Mouse (Mus musculus) T-helper 2 cell (primary cell): ENCODE measurements around the gene Ezr.

Experiments
- in situ Hi-C: fragments of 300-600 bp; cut with MboI, MseI; formaldehyde crosslinking; loops from one replicate; pipeline ENCODE4 v1.15.1; 2025; ENCODE audit warnings: high pct_unique_total_duplicates

The Ezr gene

DNA sequence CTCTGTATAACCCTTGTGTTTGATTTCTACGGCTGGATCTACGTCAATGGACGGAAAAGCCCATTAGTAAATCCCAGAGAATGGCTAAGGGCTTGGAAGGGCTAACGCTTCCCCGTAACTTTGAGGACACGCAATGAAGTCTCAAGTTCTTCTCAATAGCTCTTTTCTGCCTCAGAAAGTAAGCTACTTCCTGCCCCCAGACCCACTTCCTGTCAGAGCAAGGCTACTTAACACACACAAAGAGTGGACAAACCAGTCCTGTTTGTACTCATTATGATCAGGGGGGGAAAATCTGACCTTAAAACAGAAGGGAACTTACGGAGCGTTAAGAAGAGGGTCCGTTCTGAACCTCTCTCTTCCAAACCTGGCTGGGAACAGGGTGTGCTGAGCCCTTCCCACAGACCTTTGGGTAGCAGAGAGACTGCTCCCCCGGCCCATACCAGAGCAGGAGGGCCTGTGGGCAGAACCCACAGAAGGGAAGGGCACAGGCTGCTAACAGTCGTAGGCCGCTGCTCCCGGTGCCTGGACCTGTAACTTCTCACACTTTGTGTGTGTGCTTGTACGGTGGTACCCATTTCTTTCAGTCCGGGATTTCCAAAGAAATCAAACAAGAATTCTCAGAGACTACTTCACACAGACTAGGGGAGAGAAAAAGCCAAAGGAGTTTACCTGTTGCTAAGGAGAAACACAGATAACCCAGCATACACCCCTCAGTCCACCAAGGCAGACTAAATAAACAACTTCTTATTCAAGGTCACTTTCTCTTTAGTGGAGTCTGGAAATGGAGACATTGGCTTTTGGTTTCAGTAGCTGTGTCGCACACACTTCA is 10.7 kb downstream of the Ezr start:
- in situ Hi-C loops = no loop called here

DNA sequence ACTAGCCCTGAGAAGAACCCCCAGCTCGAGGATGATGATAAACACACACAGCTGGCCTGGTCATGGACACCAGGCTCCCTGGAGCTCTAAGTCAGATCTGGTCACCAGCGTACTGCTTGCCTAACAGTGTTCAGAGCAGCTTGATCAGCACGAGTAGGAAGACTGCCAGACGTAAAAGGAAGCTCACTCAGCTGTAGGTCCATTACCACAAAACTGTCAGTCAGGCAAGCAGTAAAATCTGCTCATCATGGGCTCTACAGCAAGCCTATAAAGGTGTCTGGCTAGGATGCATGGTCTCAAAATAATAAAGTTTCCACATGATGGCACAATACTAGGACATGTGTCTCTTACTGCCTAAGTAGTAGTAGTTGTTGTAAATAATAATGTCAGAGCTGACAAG is 13.0 kb downstream of the Ezr start:
- in situ Hi-C loops = no loop called here

DNA sequence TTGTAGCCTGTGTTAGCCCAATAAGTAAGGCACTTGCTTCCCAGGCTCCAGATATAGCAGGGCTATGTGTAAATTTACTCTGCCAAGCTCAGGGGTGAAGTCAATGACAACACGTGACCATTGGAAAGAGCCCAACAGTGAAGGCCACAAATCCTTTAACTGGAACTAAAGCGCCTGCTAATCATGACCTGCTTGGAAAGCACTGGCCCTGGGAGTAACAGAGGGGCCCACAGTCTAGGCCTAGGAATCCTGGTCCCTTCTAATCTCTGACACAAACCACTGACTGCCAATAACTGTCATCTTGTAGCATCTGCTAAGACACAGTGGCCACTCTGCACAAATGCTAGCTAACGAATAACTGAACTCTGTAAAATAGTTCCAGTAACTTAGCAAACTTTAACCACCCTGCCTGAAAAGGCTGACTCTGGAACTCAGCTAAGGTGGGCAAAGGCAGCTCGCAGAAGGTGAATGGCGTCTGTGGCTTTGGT is 14.2 kb downstream of the Ezr start:
- in situ Hi-C loops = no loop called here

DNA sequence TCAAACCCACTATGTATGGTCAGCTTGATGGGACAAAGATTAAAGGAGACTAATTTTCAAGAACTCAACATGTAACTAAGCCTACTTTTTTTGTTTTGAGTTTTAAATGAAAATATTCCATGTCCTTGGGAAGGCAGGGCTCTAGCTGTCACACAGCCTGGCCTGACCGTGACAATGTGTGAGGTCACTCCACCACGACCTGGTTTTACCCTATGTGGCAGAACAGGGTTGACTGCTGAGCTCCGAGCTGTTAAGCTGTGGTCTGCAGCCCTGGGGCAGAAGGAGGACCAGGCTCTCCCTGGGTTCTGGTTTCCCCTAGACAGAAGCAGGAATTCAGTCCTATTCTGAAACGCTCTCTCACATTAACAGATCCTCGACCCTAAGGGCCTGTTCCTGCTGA is 14.8 kb downstream of the Ezr start:
- in situ Hi-C loops = no loop called here

DNA sequence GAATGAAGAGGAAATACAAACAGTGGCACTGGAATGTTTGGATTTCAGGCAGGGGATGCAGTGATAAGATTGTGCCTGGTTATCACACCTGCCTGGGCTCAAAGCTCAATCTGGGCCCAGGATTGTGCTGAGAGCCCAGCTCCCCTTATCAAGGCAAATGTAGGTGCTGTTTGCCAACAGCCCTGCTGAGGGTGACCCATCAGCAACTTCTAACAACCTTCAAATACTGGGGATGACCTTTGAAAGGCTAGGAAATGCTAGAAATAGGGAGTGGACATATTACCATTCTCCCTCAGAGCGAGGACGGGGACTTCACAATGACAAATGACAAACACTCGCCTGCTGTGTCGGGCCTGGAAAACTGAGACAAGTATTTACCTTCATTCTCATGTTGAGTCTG is 15.8 kb downstream of the Ezr start:
- in situ Hi-C loops = no loop called here

DNA sequence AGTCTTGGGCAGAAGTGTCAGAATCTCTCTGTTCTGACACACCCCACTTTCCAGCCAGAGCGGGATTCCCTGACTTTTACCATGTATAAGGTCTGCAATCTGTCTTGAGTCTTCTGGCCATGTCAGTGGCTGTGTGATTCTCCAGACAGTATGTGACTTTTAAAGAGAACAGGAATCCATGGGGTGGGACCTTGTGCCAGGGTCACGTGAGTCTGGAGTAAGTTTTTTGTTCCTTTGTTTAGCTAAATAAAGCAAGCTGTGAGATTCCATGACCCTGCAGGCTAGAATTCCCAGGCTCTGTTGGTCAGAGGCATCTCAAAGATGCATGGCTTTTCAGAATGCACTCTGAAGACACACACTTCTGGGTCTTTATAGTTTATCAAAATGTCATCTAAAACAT is 16.7 kb downstream of the Ezr start:
- in situ Hi-C loops = no loop called here

DNA sequence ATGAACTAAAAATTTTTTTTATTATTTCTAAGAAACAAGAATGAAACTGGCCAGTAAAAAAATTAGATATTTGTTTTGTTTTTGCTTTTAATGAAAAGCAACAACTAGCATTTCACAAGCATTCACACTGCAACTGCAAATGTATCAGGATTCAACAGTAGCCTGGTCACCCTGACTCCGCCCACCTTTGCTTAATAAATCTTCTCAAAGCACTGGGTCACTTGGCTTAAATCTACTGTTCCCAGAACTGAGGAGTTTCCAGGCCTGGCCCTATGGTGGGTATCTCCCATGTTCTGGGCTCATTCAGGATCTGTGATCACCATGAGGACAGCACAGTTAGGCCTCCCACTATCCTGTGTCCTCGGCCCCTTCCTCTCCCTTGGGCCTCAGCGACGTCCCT is 17.9 kb downstream of the Ezr start:
- in situ Hi-C loops = no loop called here

DNA sequence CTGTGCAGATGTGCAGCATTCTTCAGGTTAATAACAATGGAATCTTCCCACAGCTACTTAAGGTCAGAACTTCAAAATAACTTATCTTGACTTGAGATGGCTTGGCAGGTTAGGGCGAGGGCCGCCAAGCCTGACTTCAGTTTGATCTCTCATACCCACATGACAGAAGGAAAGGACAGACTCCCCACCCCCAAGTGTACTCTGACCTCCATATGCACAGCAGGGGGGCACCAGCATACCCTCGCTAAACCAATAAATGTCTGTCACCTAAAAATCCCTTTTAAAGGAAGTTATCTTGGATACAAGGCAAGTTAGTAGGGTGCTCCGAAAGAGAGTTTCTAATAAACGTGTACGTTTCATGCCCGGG is 18.4 kb downstream of the Ezr start:
- in situ Hi-C loops = no loop called here

DNA sequence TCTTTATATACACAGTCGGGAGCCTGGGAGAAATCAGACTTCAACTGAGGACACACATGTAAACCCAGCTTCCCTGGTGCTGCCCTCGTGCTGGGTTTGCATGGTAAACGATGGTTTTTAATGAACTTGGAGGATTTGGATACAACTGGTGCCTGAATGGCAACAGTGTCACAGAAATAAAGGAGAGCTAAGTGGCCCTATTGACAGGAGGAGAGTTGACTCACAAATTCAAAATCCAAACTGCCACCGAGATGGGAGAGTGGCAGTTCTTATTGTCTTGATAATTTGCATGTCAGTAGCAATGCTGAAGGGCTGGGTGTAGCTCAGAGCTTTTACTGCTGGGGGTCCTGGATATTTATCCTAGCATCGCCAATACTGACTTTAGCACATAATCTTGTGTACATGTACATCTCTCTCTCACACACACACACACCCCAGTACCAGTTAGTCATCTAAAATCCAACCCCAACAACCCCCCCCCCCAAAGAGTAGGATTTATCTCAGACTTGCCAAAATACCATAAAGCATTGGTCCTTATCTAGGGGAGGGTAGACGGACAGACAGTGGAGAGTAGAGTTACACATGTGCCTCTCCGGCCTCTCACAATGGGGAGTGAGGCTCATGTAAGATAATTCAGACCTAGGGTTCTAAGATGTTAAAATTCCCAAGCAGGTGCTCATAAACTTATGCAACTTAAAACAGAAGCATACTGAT is 18.9 kb downstream of the Ezr start:
- in situ Hi-C loops = no loop called here

DNA sequence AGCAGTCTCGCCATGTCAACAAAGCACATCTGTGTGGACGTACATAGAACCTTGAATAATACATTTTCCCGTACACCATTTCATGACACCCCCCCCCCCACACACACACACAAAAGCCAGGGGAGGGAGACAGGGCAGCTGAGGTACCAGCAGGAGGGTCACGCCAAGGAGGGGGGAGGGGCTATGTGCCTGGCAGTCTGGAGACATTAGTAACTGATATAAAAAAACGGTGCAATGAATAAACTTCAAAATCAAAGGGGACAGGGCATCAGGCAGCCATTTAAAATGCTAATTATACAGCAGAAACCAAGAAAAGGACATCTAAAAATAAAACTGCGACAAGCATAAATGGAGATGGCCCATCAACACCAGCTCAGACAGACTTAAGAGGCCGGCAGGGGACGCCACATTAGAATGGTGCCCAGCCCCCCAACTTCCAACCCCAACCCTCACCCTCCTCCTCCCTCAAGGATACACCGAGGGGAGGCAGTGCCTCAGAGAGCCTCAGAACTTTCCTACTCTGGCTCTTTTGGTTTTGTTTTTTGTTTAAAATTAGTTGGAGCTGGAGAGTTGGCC is 22.8 kb downstream of the Ezr start:
- in situ Hi-C loops = no loop called here

DNA sequence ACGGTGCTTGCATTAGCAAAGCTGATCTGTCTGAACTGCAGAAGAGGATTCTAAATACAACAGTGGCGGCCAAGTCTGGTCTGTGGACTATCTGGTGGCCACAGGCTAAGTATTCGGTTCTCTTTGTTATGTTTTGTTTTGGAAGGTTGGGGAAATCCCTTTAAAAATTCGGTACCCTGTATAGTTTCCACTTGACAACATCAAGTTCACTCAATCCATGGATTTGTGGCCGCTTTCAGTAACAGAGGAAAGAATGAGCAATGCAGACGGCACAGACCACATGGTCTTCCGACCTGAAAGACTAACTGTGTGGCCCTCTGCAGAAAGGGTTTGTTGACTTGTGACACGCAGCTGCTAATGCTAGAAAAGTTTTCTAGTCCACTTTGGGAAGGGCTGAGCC is 23.7 kb downstream of the Ezr start:
- in situ Hi-C loops = no loop called here

DNA sequence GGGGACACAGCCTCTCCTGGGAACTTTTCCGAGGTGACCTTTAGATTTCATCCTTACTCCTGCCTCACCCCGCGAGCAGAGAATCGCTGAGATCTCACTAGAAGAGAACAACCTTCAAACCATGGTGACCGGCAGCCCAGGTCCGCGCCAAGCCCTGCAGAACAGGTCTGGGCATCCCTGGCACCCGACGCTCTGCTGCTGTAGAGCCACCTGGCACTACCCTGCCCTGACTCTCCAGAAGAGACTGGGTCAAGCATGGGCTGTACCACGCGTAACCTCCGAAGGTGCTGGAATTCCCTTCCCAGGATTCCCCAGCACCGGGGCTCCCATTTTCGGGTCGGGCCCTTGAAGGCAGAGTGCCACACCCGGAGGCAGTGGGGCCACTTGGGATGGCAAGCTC is 24.7 kb downstream of the Ezr start:
- in situ Hi-C loops = no loop called here

DNA sequence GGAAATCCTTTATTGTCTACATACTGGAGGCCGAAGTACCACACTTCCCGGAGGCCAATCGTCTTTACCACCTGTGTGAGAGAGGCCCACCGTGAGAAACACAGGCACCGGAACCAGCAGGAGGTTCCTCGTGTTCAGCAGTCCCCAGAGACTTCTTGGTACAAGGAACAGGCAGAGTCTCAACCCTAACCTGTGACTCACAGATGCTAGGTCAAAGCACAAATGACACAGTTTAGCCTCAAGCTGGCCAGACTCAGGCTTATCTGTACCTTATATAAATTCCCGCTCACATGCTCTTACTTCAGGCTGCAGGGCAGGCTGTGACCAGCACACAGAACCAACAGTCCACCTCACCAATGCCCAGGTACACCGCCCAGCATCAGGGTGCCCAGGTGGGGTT is 26.7 kb downstream of the Ezr start:
- in situ Hi-C loops = no loop called here

DNA sequence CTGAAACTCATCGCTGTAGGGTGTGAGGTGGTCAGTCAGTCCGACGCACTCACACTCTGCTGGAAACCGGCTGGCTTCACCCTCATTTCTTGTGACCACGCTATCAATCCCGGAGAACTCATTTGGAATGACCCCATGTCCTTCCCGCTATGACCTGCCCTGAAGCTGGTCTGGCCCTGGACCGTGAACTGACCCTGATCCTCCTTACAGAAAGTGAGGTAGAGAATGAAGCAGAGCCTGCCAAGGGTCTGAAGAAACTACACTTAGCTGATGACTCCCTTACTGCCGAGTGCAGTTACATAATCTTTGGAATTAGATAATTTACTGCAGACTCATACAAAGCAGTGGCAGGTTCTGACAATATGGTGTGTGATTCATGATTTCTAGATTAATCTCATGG is 27.4 kb downstream of the Ezr start:
- in situ Hi-C loops = no loop called here

DNA sequence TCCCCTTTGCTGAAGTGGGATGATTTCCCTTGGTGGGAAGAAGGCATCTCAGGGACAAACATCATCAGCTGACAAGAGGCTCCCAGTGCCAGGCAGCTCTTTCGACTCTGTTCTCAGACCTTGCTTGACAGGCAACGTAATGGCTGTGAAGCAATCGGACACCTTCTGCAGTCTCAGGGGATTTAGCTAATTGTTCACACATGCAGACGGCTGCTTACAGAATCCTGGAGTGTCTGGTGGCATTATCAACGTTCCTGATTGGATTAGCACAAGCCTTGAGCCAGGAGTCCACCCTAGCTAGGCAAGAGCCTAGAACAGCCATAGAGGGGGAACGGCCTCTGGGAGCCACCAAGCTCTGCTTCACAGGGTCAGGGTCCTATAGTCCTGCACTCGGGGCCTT is 30.2 kb downstream of the Ezr start:
- in situ Hi-C loops = no loop called here

DNA sequence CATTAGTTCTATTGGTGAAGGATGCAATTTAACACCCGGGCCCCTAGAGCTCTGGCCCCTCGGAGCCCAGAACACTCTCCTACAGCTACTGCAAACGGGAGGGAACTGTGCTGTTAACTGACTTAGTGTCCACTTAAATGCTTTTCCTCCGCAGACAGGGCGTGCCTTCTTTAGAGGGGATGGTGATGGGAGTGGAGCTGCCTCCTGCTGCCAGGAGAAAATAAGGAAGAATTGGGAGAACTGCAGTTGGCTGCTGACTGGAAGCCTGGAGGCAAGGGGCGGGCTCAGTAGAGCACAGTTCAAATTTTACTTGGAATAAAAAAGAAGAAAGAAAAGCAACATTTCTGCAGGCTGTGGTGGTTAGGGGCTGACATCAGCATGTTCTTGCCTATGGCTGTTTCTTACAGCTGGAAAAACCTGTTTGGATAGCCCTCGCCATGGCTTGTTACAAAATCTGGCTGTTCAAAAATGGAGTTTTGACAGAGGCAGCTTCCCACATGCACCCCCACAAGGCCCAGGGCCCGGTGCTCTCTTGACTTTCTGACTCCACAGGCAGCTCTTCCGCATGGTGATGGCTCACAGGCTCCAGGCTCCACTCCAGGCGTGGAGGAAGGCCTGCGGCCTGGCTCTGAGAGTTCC is 31.2 kb downstream of the Ezr start:
- in situ Hi-C loops = no loop called here

DNA sequence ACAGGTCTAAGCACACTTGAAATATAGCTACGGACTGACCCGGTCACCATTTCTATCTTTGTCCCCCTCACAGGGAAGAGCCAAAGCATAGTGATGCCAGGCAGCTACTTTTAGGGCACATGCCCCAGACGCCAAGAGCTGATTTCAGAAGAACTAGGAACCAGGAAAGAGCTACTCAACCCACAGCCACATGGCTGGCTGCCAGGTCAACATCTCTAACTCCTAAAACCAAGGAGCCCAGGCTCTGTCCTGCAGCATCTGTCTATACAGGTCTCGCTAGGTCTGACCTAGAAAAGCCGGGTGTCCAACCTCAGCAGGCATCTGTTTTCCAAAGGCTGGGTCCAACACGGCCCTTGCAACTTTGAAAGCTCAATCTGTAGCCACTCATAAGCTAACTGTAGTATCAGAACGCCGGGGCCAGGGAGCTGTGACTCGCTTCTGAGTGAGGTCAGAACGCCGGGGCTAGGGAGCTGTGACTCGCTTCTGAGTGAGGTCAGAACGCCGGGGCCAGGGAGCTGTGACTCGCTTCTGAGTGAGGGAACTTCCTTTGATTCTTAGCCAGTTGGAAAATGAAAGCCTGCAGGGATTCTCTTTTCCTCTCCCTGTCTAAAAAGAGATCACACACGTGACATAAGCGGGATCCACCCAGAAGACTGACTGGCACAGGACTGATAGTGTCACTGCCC is 33.7 kb downstream of the Ezr start:
- in situ Hi-C loops = no loop called here

DNA sequence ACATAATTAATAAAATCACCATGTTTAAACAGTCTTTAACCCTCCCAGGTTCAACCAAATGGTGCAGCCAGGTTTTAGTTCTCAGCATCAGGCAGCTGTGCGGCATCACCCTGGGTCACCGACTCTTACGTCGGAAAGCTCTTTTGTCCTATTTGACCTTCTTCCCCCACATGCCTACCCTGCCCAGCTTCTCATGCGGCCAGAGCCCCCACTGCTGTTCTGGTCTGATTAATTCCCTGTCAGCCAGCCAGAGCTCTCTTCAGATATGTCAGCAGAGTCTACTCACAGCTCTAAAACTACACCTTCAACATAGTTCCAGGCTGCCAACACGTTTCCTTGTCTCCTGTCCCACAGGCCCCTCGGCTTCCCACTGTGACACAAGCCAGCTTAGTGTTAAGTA is 35.1 kb downstream of the Ezr start:
- in situ Hi-C loops = no loop called here

DNA sequence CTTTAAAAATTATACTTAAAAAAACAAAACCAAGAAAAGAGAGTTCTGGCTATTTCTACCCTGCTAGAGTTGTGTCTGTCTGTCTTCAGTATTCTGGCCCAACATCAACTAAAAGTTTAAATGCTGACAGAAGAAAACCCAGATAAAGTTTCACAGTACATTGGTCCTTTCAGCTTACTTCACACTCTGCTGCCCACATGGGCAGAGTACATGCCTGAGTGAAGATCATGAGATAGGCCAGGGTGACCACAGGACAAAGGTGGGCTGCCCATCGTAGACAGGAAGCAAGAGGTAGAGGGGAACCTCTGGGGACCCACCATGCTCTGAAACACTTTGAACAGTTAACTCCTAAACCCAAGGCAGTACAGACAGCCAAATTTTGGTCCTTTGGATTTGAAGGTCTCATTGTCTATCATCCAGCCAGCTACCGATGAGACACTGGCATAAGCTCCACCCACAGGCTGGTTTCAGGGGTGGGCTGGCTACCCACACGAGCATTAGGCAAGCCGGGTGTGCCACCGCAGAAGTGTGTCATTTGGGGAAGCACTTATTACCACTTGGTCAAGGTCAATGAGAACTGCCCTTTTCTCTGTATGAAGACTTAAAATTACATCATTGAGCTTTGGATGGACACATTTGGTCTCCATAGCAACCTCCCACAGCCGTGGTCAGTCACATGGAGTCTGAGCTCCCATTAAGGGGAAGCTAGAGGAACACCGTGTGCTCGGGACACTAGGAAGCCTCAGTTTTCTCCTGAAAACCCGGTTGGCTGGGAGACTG is 35.9 kb downstream of the Ezr start:
- in situ Hi-C loops = no loop called here

DNA sequence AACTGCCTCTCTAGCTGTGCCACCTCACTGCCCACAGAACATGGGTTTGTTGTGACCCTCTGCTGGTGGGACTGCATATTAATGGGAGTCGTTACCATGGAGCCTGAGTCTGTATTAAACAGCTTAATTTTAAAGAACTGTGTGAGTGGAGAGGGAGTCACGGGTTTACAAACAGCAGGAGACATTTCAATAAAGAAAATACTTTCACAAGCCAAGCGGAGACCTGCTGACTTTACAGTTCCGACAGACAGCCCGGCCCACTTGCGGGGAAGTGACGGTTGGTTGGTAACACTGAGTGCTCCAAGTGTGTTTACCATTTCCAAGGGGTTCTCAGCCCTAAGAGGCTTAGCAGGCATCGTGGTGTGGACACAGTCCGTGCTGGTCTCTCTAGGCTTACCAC is 36.6 kb downstream of the Ezr start:
- in situ Hi-C loops = no loop called here

DNA sequence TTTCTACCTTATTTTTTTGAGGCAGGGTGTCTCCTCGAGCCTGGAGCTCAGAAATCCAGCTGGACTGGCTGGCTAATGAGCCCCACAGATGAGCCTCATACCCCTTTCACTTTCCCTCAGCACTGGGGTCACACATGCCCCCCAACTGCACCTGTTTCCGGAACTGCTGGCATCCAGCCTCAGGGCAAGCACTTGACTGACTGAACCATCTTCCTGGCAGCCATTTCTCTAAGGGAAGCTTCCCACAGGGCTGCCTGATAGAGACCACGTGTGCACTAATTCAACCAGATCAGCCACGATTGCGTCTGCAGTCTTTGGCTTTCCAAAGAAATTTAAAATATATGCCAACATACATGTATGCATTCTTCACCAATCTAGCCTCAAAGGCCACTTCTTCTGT is 37.1 kb downstream of the Ezr start:
- in situ Hi-C loops = no loop called here
